Comparison of ENCODE assay signal across 21 mouse cellular contexts in the genomic region with DNA sequence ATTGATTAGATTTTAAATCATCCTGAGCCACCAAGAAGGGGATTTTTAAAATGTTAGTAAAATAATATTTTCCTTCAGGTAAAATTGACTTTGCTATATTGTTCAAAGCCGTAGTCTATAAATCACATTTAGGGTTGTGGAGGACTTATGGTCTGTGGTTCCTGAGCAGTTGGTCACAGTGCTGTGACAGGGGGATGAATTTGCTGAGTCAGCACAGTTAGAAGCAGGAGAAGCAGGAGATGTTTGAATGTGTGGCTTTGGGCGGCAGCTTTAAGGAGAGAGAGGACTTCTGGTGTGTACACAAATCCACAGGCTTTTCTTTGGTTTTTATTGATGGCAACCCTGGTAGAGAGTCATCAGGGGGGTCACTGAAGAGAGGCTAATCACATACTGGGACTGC.
"Had no signal": no experiment of that assay in that cellular context is flagged by ENCODE, and none has a peak within 500 bp of the region (broad histone marks: within the 10 kb centered on the region; RNA-seq: fewer than 3 reads in every experiment).

No protein-coding gene starts in this region.

- DNase-seq: kidney, adult 2 months; kidney, postnatal 14 days; layer of hippocampus, adult 9-11 months; liver; lung, adult 2 months; right cerebral cortex, adult 18-20 months; right cerebral cortex, postnatal 25 days; spleen, adult 18-20 months; thymus, postnatal 36 days had no signal

- H3K9ac ChIP-seq: limb, embryonic 13.5 days; liver, embryonic 12.5 days; liver, embryonic 15.5 days; midbrain, embryonic 12.5 days; midbrain, embryonic 15.5 days; neural tube, embryonic 12.5 days; neural tube, embryonic 15.5 days; stomach, embryonic 15.5 days had no signal

- H3K27me3 ChIP-seq: limb, embryonic 13.5 days; liver, embryonic 12.5 days; liver, embryonic 15.5 days; midbrain, embryonic 12.5 days; midbrain, embryonic 15.5 days; neural tube, embryonic 12.5 days; neural tube, embryonic 15.5 days; stomach, embryonic 15.5 days had no signal

- H3K27ac ChIP-seq: layer of hippocampus, adult 2 months; limb, embryonic 10.5 days; limb, embryonic 13.5 days; liver, embryonic 12.5 days; liver, embryonic 15.5 days; macrophage; midbrain, embryonic 12.5 days; midbrain, embryonic 15.5 days; neural tube, embryonic 12.5 days; neural tube, embryonic 15.5 days; stomach, embryonic 15.5 days had no signal

- ATAC-seq: liver, embryonic 12.5 days; lung, postnatal 0 days; midbrain, embryonic 15.5 days had no signal

- H3K4me2 ChIP-seq: limb, embryonic 13.5 days; liver, embryonic 12.5 days; liver, embryonic 15.5 days; midbrain, embryonic 12.5 days; midbrain, embryonic 15.5 days; neural tube, embryonic 12.5 days; neural tube, embryonic 15.5 days; stomach, embryonic 15.5 days had no signal

- H3K9me3 ChIP-seq: limb, embryonic 10.5 days; limb, embryonic 13.5 days; liver, embryonic 12.5 days; liver, embryonic 15.5 days; midbrain, embryonic 12.5 days; midbrain, embryonic 15.5 days; neural tube, embryonic 12.5 days; neural tube, embryonic 15.5 days; stomach, embryonic 15.5 days had no signal

- H3K4me3 ChIP-seq: layer of hippocampus, adult 2 months; limb, embryonic 10.5 days; limb, embryonic 13.5 days; liver, embryonic 12.5 days; liver, embryonic 15.5 days; midbrain, embryonic 12.5 days; midbrain, embryonic 15.5 days; neural tube, embryonic 12.5 days; neural tube, embryonic 15.5 days; stomach, embryonic 15.5 days had no signal

- H3K4me1 ChIP-seq: liver, embryonic 12.5 days; liver, embryonic 15.5 days; midbrain, embryonic 12.5 days; midbrain, embryonic 15.5 days; stomach, embryonic 15.5 days had no signal

- H3K36me3 ChIP-seq: limb, embryonic 10.5 days; limb, embryonic 13.5 days; liver, embryonic 12.5 days; liver, embryonic 15.5 days; midbrain, embryonic 12.5 days; midbrain, embryonic 15.5 days; neural tube, embryonic 12.5 days; neural tube, embryonic 15.5 days; stomach, embryonic 15.5 days had no signal
